Mouse (Mus musculus) midbrain, embryonic 10.5 days (tissue): ENCODE results near the gene Chmp2a. TPM values are rescaled to one million over a fixed set of nuclear protein-coding genes. Genes with fewer than 3 reads are reported as not detected.

Experiments used
- DNase-seq: peaks from one replicate; pipeline ENCODE4 v3.0.0-alpha.2; 2017; ENCODE audit warnings: low spot score
- H3K27ac ChIP-seq: fragments of 300-500 bp; sonication (generic); replicated peaks from 2 replicates; pipeline ENCODE4 v1.5.1; 2016; ENCODE audit warnings: mild to moderate bottlenecking
- H3K27me3 ChIP-seq: fragments of 300-500 bp; sonication (generic); 2 replicates; pipeline ENCODE4 v1.6.1; 2016; ENCODE audit warnings: low read depth, mild to moderate bottlenecking; ENCODE audit not compliant: poor library complexity, severe bottlenecking
- H3K36me3 ChIP-seq: fragments of 300-500 bp; sonication (generic); 2 replicates; pipeline ENCODE4 v1.6.1; 2016; ENCODE audit warnings: mild to moderate bottlenecking, moderate library complexity
- H3K4me1 ChIP-seq: fragments of 300-500 bp; sonication (generic); 2 replicates; pipeline ENCODE4 v1.6.1; 2016
- H3K4me3 ChIP-seq: fragments of 300-500 bp; sonication (generic); 2 replicates; pipeline ENCODE4 v1.5.1; 2016; ENCODE audit warnings: mild to moderate bottlenecking, moderate library complexity
- H3K9me3 ChIP-seq: fragments of 300-500 bp; sonication (generic); replicated peaks from 2 replicates; pipeline ENCODE4 v1.6.1; 2016; ENCODE audit warnings: mild to moderate bottlenecking
- WGBS: fragments of 180-500 bp; shearing (Covaris S2); methylation state at CpG from one replicate; pipeline ENCODE4 v1.1.7; 2016; 5-methylcytosine and 5-hydroxymethylcytosine counted together
- polyA plus RNA-seq: library from polyadenylated mRNA; unstranded; fragments of >200 nt; fragmentation: Nextera tagmentation; extraction: Ambion mirVana; gene quantifications from 2 replicates; pipeline ENCODE4 v1.2.1, GENCODE M21; 2016

Gene Chmp2a
- polyA plus RNA-seq, 1 experiment from 2014 or later, result 113 TPM

DNA sequence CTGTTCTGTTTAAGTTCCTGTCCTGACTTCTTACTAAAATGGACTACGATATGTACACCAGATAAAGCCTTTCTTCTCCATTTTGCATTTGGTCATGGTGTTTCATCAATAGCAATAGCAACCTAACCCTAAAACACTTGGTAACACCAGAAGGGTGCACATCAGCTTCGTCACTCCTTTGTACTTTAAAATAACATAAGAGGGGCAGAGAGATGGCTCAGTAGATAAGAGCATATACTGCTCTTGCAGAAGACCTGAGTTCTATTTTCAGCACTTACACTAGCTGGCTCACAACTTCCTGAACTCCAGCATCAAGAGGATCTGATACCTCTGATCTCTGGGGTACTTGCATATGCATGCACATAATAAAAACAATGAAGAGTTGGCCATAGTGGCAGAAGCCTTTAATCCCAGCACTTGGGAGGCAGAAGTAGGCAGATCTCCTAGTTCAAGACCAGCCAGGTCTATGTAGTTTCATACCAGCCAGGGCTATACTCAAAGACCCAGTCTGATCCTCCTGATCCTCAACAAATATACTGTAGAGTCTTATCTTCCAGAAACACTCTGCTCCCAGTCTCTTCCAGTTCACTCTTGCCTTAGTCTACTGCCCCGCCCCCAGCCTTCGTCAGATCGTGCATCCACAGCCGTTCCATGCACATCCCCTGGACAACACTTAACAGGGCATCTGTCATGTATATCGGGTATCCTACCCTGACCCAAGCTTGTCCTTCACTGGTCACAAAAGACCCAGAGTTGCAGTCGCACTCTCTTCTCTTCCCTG is 47.0 kb downstream of the Chmp2a start:
- H3K27ac ChIP-seq, result no peak overlapping the region
- no peak overlapping the region for H3K4me3 ChIP-seq
- 89% methylated on average over 8 of the region's 8 CpGs for WGBS
- H3K9me3 ChIP-seq, result no peaks in the 10 kb centered on the region
- H3K4me1 ChIP-seq, result no peaks in the 10 kb centered on the region
- no peak for DNase-seq
- no peaks in the 10 kb centered on the region for H3K27me3 ChIP-seq
- peaks cover 3% of the 10 kb centered on the region for H3K36me3 ChIP-seq

DNA sequence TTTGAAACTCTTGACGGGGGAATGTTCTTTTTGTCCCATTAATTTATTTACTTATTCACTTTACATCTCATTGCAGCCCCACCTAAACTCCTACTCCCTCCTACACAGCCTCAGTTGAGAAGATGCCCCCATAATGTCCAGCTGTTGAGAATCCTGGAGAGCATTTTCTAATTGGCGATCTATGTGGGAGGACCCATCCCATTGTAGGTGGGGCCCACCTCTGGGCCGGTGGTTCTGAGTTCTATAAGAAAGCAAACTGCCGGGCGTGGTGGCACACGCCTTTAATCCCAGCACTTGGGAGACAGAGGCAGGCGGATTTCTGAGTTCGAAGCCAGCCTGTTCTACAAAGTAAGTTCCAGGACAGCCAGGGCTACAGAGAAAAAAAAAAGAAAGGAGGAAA is 47.7 kb downstream of the Chmp2a start:
- WGBS, result 86% methylated on average over 8 of the region's 8 CpGs
- Histone ChIP-seq H3K4me3 (no peak overlapping the region), H3K27ac (no peak overlapping the region), H3K4me1 (no peaks in the 10 kb centered on the region), H3K9me3 (no peaks in the 10 kb centered on the region), H3K27me3 (no peaks in the 10 kb centered on the region), H3K36me3 (peaks cover 9% of the 10 kb centered on the region)
- no peak for DNase-seq

DNA sequence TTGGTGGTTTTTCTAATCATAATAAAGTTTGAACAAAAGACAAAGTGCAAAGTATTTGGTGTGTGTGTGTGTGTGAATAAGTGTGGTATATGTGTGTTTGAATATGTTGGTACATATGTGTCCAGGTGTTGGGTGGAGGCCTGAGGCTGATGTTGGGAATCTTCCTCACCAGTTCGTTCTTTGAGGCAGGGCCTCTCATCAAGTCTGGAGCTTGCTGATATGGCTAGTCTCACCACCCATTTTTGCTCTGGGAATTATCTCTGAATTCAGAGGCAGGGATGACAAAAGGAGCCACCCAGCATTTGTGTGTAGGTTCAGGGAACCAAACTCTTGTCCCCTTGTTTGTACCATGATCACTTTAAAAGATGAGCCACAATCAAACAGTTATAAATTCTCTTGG is 48.9 kb downstream of the Chmp2a start:
- 76% methylated on average over 1 of the region's 1 CpGs for WGBS
- H3K27ac ChIP-seq, result no peak overlapping the region

More for the DNA sequence above, 48.9 kb downstream of the Chmp2a start:
- Histone ChIP-seq H3K9me3 (no peaks in the 10 kb centered on the region), H3K27me3 (no peaks in the 10 kb centered on the region), H3K36me3 (peaks cover 14% of the 10 kb centered on the region), H3K4me3 (no peak overlapping the region), H3K4me1 (no peaks in the 10 kb centered on the region)
- DNase-seq, result no peak

Other genes starting within 250 kb of the Chmp2a start
- gene Zscan18, start 231.2 kb downstream of the Chmp2a start, polyA plus RNA-seq, result 10.4 and 13.7 TPM in 2 replicates
- gene Zfp329, start 215.9 kb downstream of the Chmp2a start, polyA plus RNA-seq, result 17.3 and 20.4 TPM in 2 replicates
- 28.3 and 34.0 TPM in 2 replicates for gene Zfp110, start 200.0 kb downstream of the Chmp2a start, polyA plus RNA-seq
- gene Zfp128, start 153.6 kb downstream of the Chmp2a start, polyA plus RNA-seq, result 5.5 and 5.7 TPM in 2 replicates
- 16.3 and 17.7 TPM in 2 replicates for gene Zscan22, start 137.0 kb downstream of the Chmp2a start, polyA plus RNA-seq
- 886 and 1,011 TPM in 2 replicates for gene Rps5, start 112.5 kb downstream of the Chmp2a start, polyA plus RNA-seq
- gene Rnf225, start 107.4 kb downstream of the Chmp2a start, polyA plus RNA-seq, result 0.47 and 0.83 TPM in 2 replicates
- gene Zfp324, start 69.0 kb downstream of the Chmp2a start, polyA plus RNA-seq, result 11.4 and 13.2 TPM in 2 replicates
- gene Zfp446, start 57.0 kb downstream of the Chmp2a start, polyA plus RNA-seq, result 18.0 and 19.4 TPM in 2 replicates
- 0.05 and 0.07 TPM in 2 replicates for gene Slc27a5, start 36.6 kb downstream of the Chmp2a start, polyA plus RNA-seq
- 349 and 398 TPM in 2 replicates for gene Trim28, start 35.7 kb downstream of the Chmp2a start, polyA plus RNA-seq
- 32.7 and 36.4 TPM in 2 replicates for gene Zbtb45, start 24.8 kb downstream of the Chmp2a start, polyA plus RNA-seq
- gene Ube2m, start 3.5 kb upstream of the Chmp2a start, polyA plus RNA-seq, result 84.5 and 103 TPM in 2 replicates
- 3.3 and 4.5 TPM in 2 replicates for gene Mzf1, start 20.0 kb upstream of the Chmp2a start, polyA plus RNA-seq
- gene Vmn1r85, start 60.4 kb upstream of the Chmp2a start, polyA plus RNA-seq, result not detected in 2 replicates
- gene Vmn1r86, start 85.1 kb upstream of the Chmp2a start, polyA plus RNA-seq, result not detected in 2 replicates
- gene Vmn1r87, start 105.3 kb upstream of the Chmp2a start, polyA plus RNA-seq, result not detected in 2 replicates
- 0.02 TPM in 1 of 2 replicates, not detected in the other for gene Vmn1r88, start 124.8 kb upstream of the Chmp2a start, polyA plus RNA-seq
- not detected in 2 replicates for gene Vmn1r89, start 178.2 kb upstream of the Chmp2a start, polyA plus RNA-seq
- 150 and 165 TPM in 2 replicates for gene Lig1, start 242.5 kb upstream of the Chmp2a start, polyA plus RNA-seq
- gene Zswim9, start 243.9 kb upstream of the Chmp2a start, polyA plus RNA-seq, result 11.5 and 14.7 TPM in 2 replicates